Mouse (Mus musculus) gastrocnemius, postnatal 4 days (tissue): ENCODE data around the gene Tmem63c. TPM values are rescaled to one million over a fixed set of nuclear protein-coding genes. Genes with fewer than 3 reads are reported as not detected.
A peak's percentile ranks its signal among the peaks of the same experiment; 100 is the strongest.

Experiments
- DNase-seq, 2 experiments: peaks; one replicate each; pipeline ENCODE4 v3.0.0; 2021 to 2022; ENCODE audit warnings: low spot score in 2 of 2, mixed read lengths in 2 of 2
- microRNA-seq: library from miRNA; unstranded; fragments of <30 nt; microRNA quantifications from one replicate; pipeline ENCODE4 v1.2.0, GENCODE M21; 2021
- total RNA-seq, 2 experiments: library from RNA; stranded (reverse); gene quantifications; 2 replicates each; pipeline ENCODE4 v1.2.3; 2021

The Tmem63c gene
- total RNA-seq, 2 experiments from 2014 or later = 0.10 to 0.16 TPM

DNA sequence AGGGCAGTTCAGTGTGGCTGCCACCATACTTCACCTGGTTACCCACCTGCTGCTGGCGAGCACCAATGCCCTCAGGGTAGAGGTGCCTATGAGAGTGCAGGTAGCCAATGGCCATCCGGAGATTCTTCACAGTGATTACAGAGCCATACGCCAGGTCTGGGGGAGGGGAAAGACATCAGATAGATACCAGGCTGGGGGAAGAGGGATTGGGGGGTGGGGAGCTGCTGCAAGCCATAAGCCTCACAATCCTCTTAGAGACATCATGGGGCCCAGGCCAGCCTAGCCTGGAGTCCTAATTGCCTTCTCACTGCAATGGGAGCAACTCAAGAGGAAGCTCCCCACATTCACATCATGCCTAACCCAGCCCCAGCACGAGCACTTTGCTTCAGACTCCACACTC lies 106.1 kb downstream of the Tmem63c start:
- no peak for DNase-seq

- DNase-seq = no peak
These were observed 109.1 kb downstream of the Tmem63c start for GRCm38 (mm10) chr12:87130224-87130623.

DNA sequence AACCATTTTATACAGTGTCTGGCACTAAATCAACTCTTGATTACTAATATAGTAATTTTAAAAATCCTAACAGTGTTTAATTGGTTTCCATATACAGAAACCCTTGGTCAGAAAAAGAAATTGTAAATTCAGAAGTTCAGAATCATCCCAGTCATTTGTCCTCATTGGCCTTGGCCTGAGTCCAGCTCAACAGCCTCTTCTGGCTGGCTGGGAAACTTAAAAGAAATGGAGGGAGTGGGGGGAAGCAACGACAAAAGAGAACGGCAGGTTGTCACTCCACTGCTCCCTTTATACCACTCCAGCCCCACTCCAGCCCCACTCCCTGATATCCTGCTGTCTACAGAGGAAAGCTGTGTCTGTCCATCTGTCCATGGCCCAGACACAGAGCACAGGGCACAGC lies 110.0 kb downstream of the Tmem63c start:
- DNase-seq = no peak

GRCm38 (mm10) chr12:87131619-87132018 lies 110.5 kb downstream of the Tmem63c start:
- DNase-seq = peak in 1 of 2 experiments; percentile 33

- DNase-seq = no peak
These were observed 111.1 kb downstream of the Tmem63c start for GRCm38 (mm10) chr12:87132210-87132609.

DNA sequence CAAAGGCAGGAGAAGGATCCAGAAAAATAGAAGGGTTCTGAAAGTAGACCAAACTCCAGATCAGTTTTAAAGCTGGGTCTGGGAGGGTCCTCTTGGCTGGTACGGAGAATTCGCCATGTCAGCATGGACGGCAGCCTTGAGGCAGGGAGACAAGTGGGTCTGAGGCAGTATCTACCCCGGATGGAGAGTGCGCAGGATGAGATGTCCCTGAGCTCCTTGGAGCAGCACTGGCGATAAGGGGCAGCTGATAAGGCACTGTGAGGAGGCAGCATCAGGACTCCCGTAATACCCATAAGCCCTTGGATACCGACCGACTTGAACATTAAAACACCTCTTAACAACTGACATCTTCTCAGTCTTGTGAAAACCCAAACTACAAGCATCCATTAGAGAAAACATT lies 111.6 kb downstream of the Tmem63c start:
- no peak for DNase-seq

GRCm38 (mm10) chr12:87137439-87138341 lies 116.5 kb downstream of the Tmem63c start:
- no peak for DNase-seq

GRCm38 (mm10) chr12:87138342-87138701 lies 117.2 kb downstream of the Tmem63c start:
- DNase-seq = no peak

GRCm38 (mm10) chr12:87138768-87139167 lies 117.6 kb downstream of the Tmem63c start:
- no peak for DNase-seq

Small RNA genes lying within 50 kb of the gene (microRNA-seq; reads per million reads assigned to microRNA genes)
- gene Gm25847 = not detected

Other genes with a start within 250 kb of the Tmem63c start
- 10 to 100 TPM; 43.2 to 44.8 TPM for gene Irf2bpl, start 136.5 kb upstream of the Tmem63c start, total RNA-seq
- 10 to 100 TPM; 21.5 to 31.1 TPM for gene Cipc, start 74.3 kb upstream of the Tmem63c start, total RNA-seq
- not detected for gene Zdhhc22, start 30.9 kb upstream of the Tmem63c start, total RNA-seq
- not detected for gene Ngb, start 81.2 kb downstream of the Tmem63c start, total RNA-seq
- gene Gstz1, start 125.8 kb downstream of the Tmem63c start, total RNA-seq = 10 to 100 TPM; 52.4 to 56.7 TPM
- gene Pomt2, start 126.6 kb downstream of the Tmem63c start, total RNA-seq = 10 to 100 TPM; 12.3 to 14.6 TPM
- gene Samd15, start 178.4 kb downstream of the Tmem63c start, total RNA-seq = under 1 TPM; 0.36 to 0.86 TPM
- gene Tmed8, start 179.1 kb downstream of the Tmem63c start, total RNA-seq = 1 to 10 TPM; 3.8 to 4.6 TPM
- under 1 TPM in 1 of 2 experiments, not detected in 1; 0.22 TPM for gene Noxred1, start 217.4 kb downstream of the Tmem63c start, total RNA-seq
- gene Vipas39, start 244.9 kb downstream of the Tmem63c start, total RNA-seq = 10 to 100 TPM; 18.1 to 20.7 TPM
- gene Ahsa1, start 245.1 kb downstream of the Tmem63c start, total RNA-seq = 100 to 1,000 TPM; 102 to 104 TPM